Mouse (Mus musculus): ENCODE data around the gene Ncoa4.
"Not testable (repeated sequence)": the region's sequence is repeated elsewhere in the genome, so short reads cannot be mapped to it uniquely, and the experiment has no call there.

Ncoa4 gene

DNA sequence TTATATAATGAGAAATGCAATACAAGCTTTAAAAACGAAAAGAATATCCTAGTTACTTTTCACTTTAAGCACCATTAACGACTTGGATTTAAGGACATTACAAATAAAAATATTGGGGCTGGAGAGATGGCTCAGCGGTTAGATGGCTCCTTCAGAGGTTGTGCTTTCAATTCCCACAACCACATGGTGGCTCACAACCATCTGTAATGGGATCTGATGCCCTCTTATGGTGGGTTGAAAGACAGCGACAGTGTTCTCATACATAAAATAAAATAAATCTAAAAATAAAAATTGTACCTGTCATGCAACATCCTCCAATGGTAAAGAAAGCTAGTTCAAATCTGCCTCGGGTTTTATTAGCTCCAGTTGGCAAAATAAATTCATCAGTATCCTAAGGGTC, 33.9 kb downstream of the Ncoa4 start:
- DNase-seq (ENCODE audit: inconsistent ontology term): not testable (repeated sequence)

DNA sequence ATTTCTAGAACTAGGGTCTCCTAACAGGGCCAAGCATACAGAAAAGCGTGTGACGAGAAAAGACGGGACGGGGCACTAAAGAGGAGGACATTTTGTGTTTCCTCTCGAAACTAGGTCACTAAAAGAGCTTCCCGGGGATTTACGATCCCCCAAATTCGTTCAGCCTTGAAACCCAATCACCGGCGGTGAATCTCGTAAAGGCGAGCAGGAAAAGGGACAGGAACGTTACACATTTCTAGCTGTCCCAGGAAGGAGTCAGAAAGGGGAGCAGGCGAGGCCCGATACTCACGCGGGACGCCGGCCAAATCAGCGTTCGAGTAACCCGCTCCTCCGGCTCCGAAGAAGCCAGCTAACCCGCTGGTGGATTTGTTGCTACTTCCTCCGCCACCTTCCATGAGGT, 41.7 kb downstream of the Ncoa4 start:
- DNase-seq (ENCODE audit: inconsistent ontology term): peak; percentile 51

DNA sequence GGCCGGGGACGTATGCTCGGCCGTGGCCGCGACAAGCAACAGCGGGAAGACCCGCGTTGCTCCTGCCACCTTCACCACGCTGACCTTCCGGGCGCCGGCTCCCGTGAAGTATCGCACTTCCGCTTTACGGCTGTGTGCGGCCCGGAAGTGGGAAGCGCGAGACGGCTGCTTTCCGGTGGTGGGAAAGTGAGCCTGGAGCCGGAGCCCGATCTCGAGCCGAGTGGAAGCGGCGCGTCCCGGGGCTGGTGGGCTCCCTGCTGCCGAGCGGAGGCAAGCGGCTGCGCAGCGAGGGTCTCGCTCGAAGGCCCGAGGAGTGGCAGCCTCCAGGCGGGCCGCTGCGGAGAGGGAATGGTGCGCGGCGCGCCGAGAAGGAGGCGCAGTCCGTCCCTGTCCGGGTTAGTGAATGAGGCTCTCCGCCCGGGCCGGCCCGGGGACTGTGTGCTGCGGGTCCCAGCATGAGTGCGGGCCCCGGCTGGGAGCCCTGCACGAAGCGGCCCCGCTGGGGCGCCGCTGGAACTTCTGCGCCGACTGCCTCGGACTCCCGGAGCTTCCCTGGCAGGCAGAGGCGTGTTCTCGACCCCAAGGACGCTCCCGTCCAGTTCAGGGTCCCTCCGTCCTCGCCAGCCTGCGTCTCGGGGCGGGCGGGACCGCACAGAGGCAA, 42.3 kb downstream of the Ncoa4 start, which contains the start of the genes Timm23 and Parg:
TSS of gene Timm23 (minus strand) at position 108 of the 661 bp plus-strand sequence.
TSS of gene Parg (plus strand) at position 159 of the 661 bp plus-strand sequence.
- peak; percentile 84 for DNase-seq (ENCODE audit: inconsistent ontology term)

DNA sequence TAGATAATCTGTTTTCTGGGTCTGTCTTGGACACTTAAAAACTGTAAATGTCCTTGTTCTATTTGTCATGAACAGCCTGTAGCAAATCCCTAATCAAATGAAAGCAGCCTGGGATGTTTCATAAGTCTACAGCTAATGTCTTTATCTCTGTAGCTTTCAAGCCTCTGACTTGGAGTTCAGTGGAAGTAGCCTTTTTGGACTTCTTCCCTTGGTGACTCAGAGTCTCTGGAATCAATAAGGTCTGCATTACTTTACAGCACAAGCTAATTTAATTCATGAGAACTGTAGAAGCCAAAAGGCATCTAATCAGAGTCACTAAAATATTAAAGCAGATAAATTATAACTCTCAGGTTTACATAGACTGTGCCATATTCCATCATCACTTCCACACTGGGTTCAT, 66.9 kb downstream of the Ncoa4 start:
- DNase-seq (ENCODE audit: inconsistent ontology term): no peak

- peak; percentile 49 for DNase-seq (ENCODE audit: inconsistent ontology term)
Observed at GRCm38 (mm10) chr14:32228996-32229395, 69.3 kb downstream of the Ncoa4 start.

Data from Muller cell, postnatal 12 days (primary cell).